Mouse (Mus musculus) forebrain, embryonic 15.5 days (tissue): ENCODE measurements at regions not wholly inside any gene's neighbourhood (a gene's known extent, or its start where the extent isn't known, plus 50 kb on each side); places are given as distances from the start of the nearest gene placed in this dataset.

Experiments used
- ATAC-seq: fragments of 200-750 bp; cut with Nextera tagmentation; replicated peaks from 2 replicates; pipeline ENCODE4 v1.8.0; 2017; ENCODE audit warnings: mild to moderate bottlenecking, moderate TSS enrichment, moderate library complexity
- H3K27ac ChIP-seq: fragments of 300-500 bp; sonication (generic); replicated peaks from 2 replicates; pipeline ENCODE4 v1.5.1; 2015; ENCODE audit warnings: mild to moderate bottlenecking, inconsistent platforms
- H3K27me3 ChIP-seq: fragments of 300-500 bp; sonication (generic); 2 replicates; pipeline ENCODE4 v1.6.1; 2015; ENCODE audit warnings: inconsistent platforms
- H3K36me3 ChIP-seq: fragments of 300-500 bp; sonication (generic); 2 replicates; pipeline ENCODE4 v1.6.1; 2015; ENCODE audit warnings: mild to moderate bottlenecking, inconsistent platforms
- H3K4me1 ChIP-seq: fragments of 300-500 bp; sonication (generic); 2 replicates; pipeline ENCODE4 v1.6.1; 2015; ENCODE audit warnings: inconsistent platforms
- H3K4me2 ChIP-seq: fragments of 300-500 bp; sonication (generic); replicated peaks from 2 replicates; pipeline ENCODE4 v1.6.1; 2015; ENCODE audit warnings: mild to moderate bottlenecking, inconsistent platforms
- H3K4me3 ChIP-seq: fragments of 300-500 bp; sonication (generic); 2 replicates; pipeline ENCODE4 v1.5.1; 2015; ENCODE audit warnings: mild to moderate bottlenecking, inconsistent platforms
- H3K9ac ChIP-seq: fragments of 300-500 bp; sonication (generic); replicated peaks from 2 replicates; pipeline ENCODE4 v1.6.1; 2015; ENCODE audit warnings: mild to moderate bottlenecking, inconsistent platforms
- H3K9me3 ChIP-seq: fragments of 300-500 bp; sonication (generic); 2 replicates; pipeline ENCODE4 v1.6.1; 2016; ENCODE audit warnings: inconsistent platforms
- WGBS: fragments of 180-500 bp; shearing (Covaris S2); methylation state at CpG from one replicate; pipeline ENCODE4 v1.1.7; 2015; ENCODE audit warnings: mixed read lengths; 5-methylcytosine and 5-hydroxymethylcytosine counted together

DNA sequence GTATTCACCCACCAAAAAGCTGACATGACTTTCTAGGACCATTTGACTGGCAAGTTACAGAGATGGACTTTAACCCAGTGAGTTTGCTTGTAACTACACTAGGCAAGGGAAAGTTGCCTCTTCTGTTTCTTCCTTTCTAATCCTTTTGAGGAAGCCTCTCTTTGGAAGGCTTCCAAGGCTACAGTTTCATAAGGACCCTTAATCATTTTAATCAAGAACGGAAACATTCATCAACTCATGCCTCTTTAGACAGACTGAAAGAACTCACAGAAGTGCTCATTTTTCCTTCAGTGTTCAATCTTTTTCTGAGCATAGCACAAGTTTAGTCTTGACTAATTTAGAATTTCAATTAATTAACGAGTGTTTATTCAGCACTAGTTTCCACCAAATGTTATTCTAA, 84.2 kb downstream of the Ddx1 start:
- no peak overlapping the region for H3K27ac ChIP-seq
- no peaks in the 10 kb centered on the region for H3K27me3 ChIP-seq
- no peak overlapping the region for H3K4me2 ChIP-seq
- H3K4me3 ChIP-seq: no peak overlapping the region
- H3K36me3 ChIP-seq: no peaks in the 10 kb centered on the region
- 19% methylated on average over 2 of the region's 2 CpGs for WGBS
- H3K9me3 ChIP-seq: no peaks in the 10 kb centered on the region
- no peak overlapping the region for H3K9ac ChIP-seq
- no peak for ATAC-seq
- H3K4me1 ChIP-seq: peaks cover 3% of the 10 kb centered on the region

DNA sequence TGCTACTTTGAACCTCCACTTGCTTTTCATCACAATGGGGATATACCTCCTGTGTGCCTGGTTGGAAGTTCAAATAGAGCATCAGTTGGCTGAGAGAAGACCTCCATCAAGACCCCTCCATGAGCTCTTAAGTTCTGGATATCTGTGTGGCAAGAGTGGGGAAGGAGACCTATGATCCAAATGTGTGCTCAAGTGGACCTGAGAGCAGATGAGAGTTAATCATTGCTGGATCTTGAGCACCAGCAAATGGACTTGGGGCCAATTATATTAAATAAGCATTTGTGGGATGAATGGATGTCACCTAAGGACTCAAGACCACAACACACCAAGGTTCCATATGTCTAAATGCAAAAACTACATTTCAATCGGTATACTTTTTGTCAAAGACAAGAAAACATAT, 88.0 kb downstream of the Ddx1 start:
- H3K4me3 ChIP-seq: no peak overlapping the region
- H3K36me3 ChIP-seq: no peaks in the 10 kb centered on the region
- H3K9me3 ChIP-seq: no peaks in the 10 kb centered on the region
- WGBS: 82% methylated on average over 1 of the region's 1 CpGs
- H3K9ac ChIP-seq: no peak overlapping the region
- peaks cover 9% of the 10 kb centered on the region for H3K4me1 ChIP-seq
- no peak overlapping the region for H3K27ac ChIP-seq
- H3K4me2 ChIP-seq: no peak overlapping the region
- no peak for ATAC-seq
- H3K27me3 ChIP-seq: no peaks in the 10 kb centered on the region

DNA sequence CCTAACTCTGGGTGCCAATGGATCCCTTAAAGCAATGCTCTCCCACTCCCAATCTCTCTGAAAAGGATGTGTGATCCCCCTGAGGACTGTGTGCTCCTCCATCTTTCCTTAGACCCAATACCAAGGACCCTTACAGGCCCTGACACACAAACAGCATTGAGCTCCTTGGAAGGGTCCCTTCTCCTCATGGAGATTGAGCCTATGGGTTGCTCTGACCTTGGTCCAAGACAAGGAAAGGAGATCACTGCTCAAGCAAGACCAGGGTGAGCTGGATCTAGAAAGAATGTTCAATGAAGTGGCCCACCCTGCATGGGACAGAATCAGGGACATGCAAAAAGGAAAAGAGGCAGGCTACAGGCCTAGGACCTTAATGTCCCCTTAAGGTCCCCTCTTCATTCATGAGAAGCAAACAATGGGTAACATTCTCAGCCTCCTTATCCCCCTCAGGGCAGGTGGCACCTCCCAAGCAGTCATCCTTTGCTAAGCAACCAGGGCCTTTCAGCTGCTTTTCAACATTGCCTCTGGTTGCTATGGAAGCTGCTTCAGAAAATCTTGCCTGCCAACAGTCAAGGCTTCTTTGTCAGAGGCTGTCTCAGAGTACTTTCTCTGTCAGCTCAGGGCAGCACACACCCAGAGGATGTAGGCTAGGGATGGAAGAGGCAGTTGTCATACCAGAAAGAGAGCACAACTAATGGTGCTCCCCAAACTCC, 89.5 kb downstream of the Ddx1 start:
- no peak overlapping the region for H3K9ac ChIP-seq
- no peaks in the 10 kb centered on the region for H3K36me3 ChIP-seq
- H3K27me3 ChIP-seq: no peaks in the 10 kb centered on the region
- no peaks in the 10 kb centered on the region for H3K9me3 ChIP-seq
- peak overlapping the region; percentile 25; the same call in 1 of the 2 replicates for H3K27ac ChIP-seq
- ATAC-seq: peak; percentile 84
- no peak overlapping the region for H3K4me2 ChIP-seq
- peaks cover 9% of the 10 kb centered on the region for H3K4me1 ChIP-seq
- no peak overlapping the region for H3K4me3 ChIP-seq

DNA sequence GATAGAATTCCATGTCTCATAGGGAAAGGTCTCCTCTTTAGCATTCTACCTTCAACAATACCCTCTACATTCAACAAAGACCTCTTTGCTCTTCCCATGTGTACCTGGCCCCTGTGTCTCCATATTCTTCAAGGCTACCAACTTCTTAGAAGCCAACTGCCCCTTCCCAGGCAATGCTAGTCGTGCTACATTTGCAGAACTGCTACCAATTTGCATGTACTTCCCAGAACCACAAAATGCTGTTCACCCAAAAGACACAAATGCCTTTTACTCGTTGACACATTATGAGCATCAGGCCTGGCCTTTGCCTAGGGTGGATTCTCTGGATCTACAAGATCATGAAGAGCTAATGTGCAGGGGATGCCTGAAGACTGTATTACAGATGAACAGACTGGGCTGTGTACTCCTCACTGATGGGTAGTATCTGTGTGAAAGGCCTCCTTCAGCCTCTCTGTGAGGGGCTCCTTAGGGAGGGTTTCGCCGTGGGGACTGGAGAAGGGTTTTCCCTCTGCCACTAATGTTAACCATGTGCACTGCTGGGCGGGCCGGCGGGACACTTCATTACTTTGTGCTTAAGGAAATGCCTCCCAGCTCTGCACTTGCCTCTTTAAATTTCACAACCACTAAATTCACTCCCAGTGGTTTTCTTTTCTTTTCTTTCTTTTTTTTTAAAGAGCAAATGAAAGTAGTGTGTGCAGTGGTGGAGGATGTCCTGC, 91.2 kb downstream of the Ddx1 start:
- no peak overlapping the region for H3K9ac ChIP-seq
- H3K27ac ChIP-seq: no peak overlapping the region
- no peak overlapping the region for H3K4me2 ChIP-seq
- H3K9me3 ChIP-seq: no peaks in the 10 kb centered on the region
- H3K27me3 ChIP-seq: no peaks in the 10 kb centered on the region
- 83% methylated on average over 7 of the region's 7 CpGs for WGBS
- no peak overlapping the region for H3K4me3 ChIP-seq
- H3K36me3 ChIP-seq: no peaks in the 10 kb centered on the region
- H3K4me1 ChIP-seq: peaks cover 9% of the 10 kb centered on the region
- no peak for ATAC-seq

DNA sequence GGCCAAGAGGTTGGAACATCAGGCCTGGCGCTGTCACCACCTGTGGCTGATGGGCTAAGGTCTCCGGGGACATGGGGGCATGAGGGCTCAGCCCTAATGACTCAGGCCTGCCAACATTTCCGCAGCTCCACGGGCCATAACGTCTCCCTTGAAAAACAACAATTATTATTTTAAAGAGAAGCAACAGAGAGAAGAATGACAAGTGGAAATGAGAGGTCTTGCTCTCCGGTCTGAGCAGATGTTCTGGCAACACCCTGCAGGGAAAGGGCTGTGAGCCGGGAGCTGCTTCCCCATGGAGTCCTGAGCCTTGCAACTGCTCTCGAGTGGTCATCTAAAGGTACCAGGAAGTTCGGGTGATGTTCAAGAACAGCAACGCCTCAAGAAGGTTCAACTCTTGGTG, 91.9 kb downstream of the Ddx1 start:
- 88% methylated on average over 10 of the region's 10 CpGs for WGBS
- H3K4me2 ChIP-seq: no peak overlapping the region
- no peak overlapping the region for H3K27ac ChIP-seq
- no peaks in the 10 kb centered on the region for H3K9me3 ChIP-seq
- H3K4me1 ChIP-seq: peaks cover 9% of the 10 kb centered on the region
- H3K4me3 ChIP-seq: no peak overlapping the region
- no peak overlapping the region for H3K9ac ChIP-seq
- no peaks in the 10 kb centered on the region for H3K27me3 ChIP-seq
- ATAC-seq: no peak
- no peaks in the 10 kb centered on the region for H3K36me3 ChIP-seq

DNA sequence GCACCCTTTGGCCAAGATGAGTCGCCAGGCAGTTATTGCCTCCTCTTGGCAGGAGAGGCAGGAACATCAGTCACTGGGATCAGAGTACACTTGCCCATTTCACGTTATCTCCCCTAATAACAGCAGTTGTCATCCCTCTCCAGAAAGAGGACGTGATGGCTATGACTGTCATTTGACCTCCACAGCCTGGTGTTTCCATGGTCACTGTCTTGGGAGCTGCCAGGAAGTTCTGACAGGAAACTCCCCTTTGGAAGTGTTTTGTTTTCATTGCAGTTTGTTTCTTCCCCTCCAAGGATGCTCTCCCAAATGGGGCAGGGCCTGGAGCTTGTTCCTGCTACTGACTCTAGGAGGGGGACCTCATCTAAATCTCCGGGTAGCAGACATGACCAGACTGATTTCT, 98.3 kb downstream of the Ddx1 start:
- no peak overlapping the region for H3K4me2 ChIP-seq
- H3K27ac ChIP-seq: no peak overlapping the region
- no peaks in the 10 kb centered on the region for H3K9me3 ChIP-seq
- 85% methylated on average over 4 of the region's 4 CpGs for WGBS
- no peaks in the 10 kb centered on the region for H3K27me3 ChIP-seq
- no peaks in the 10 kb centered on the region for H3K4me1 ChIP-seq
- no peak overlapping the region for H3K9ac ChIP-seq
- no peak for ATAC-seq
- H3K36me3 ChIP-seq: no peaks in the 10 kb centered on the region
- H3K4me3 ChIP-seq: no peak overlapping the region

DNA sequence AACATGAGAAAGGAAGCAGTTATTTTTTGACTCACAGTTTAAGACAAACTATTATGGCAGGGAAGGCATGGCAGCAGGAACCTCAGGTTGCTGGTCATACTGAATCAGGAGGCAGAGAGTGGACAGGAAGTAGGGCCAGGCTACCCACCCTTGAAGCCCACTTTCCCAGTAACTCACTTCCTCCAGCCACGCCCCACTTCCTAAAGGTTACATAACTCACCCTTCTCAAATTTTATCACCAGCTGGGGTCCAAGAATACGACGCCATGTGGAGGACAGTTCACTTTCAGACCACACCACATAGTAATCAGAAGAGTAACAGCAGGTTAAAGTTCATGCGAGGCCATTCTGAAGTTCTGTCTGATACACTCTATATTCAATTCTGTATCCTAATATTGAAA, 101.8 kb downstream of the Ddx1 start:
- no peak overlapping the region for H3K9ac ChIP-seq
- H3K9me3 ChIP-seq: no peaks in the 10 kb centered on the region
- no peak for ATAC-seq
- H3K27ac ChIP-seq: no peak overlapping the region
- WGBS: 91% methylated on average over 4 of the region's 4 CpGs
- H3K27me3 ChIP-seq: no peaks in the 10 kb centered on the region
- no peak overlapping the region for H3K4me2 ChIP-seq
- H3K4me1 ChIP-seq: peaks cover 8% of the 10 kb centered on the region; the same call in 1 of the 2 replicates
- H3K4me3 ChIP-seq: no peak overlapping the region
- H3K36me3 ChIP-seq: no peaks in the 10 kb centered on the region

DNA sequence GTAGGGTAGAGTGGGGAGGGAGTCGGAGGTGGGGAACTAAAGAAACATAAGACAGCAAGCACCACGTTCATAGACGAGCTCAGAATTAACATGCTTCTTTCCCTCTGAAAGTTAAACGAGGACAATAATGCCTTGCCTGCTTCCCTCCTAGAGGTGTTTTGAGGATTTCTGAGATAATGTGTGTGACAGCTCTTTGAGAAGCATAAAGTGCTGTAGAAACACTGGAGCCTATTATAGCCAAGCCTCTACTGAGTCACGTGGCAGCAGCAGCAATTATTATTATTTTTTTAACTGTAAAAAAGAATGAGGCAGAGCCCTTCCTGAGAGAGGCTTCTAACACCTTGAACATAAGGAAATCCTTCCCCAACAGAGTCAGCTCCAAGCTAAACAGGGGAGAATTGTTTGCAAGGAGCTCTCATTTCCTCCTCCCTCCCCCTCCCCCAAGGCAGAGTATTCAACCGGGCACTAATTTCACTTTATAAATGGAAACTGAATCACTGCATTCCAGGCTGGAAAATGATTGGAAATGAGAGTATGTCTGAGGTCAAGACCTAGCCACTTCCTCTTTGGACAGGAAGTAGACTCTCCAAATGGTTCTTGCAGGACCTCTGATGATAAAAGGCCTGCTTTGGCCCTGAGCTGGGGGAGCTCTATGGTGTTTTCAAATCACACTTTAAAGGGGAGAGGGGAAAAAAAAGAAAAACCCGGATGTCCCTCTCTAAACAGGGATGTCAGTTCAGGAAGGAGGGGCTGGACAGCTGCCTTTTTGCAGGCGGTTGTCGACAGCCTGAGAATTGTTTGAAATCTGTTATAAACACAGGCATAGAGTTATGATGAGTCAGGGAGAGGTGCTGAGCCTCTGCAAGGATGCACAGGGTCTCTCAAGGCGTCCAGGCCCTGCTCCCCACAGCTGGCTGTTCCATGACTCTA, 103.6 kb downstream of the Ddx1 start:
- ATAC-seq: peak; percentile 35
- 0 out of 2 replicates have a peak overlapping the region, but pooled peaks have one; percentile 28 for H3K27ac ChIP-seq
- WGBS: 56% methylated on average over 10 of the region's 10 CpGs
- no peaks in the 10 kb centered on the region for H3K9me3 ChIP-seq
- peaks cover 8% of the 10 kb centered on the region; the same call in 1 of the 2 replicates for H3K4me1 ChIP-seq
- no peaks in the 10 kb centered on the region for H3K27me3 ChIP-seq
- H3K4me2 ChIP-seq: no peak overlapping the region
- no peaks in the 10 kb centered on the region for H3K36me3 ChIP-seq
- H3K9ac ChIP-seq: no peak overlapping the region
- no peak overlapping the region for H3K4me3 ChIP-seq

DNA sequence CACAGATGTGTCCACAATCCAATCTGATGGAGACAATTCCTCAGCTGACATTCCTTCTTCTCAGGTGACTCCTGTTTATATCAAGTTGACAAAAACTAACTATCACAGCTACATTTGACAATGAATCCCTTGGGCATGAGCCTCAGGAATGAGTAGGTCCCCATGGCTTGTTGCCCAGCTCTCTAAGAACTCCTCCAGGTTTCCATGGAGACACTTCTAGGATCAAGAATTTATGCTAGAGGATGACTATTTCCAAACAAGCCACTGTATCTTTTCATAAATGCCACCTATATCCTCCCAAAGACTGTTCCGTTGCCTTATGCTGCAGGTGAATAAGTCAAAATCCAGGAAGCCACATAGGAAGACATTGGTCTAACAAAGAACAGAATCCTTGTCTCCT, 104.3 kb downstream of the Ddx1 start:
- Histone ChIP-seq H3K27ac (0 out of 2 replicates have a peak overlapping the region, but pooled peaks have one; percentile 28), H3K27me3 (no peaks in the 10 kb centered on the region), H3K9ac (no peak overlapping the region), H3K4me2 (no peak overlapping the region), H3K4me3 (no peak overlapping the region), H3K36me3 (no peaks in the 10 kb centered on the region), H3K9me3 (no peaks in the 10 kb centered on the region), H3K4me1 (peaks cover 8% of the 10 kb centered on the region; the same call in 1 of the 2 replicates)
- WGBS: 86% methylated on average over 1 of the region's 1 CpGs
- no peak for ATAC-seq

DNA sequence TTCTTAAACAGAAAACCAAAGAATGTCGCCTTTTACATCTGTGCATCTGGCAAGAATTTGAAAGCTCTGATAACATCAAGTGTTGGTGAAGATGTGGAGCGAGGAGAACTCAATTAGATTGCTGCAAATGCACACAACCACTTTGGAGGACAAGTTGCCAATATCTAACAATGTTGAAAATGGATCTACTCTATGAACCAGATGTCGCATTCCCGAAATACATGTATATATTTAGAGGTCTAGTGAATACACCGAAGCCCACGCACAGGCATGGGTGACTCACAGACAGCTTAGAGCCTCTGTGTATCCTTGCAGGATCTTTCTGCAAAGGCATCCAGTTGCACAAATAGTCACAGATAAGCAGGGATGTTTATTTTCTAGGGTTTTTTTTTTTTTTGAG, 108.4 kb downstream of the Ddx1 start:
- H3K4me2 ChIP-seq: no peak overlapping the region
- no peak overlapping the region for H3K9ac ChIP-seq
- no peaks in the 10 kb centered on the region for H3K27me3 ChIP-seq
- H3K4me1 ChIP-seq: peaks cover 8% of the 10 kb centered on the region; the same call in 1 of the 2 replicates
- H3K4me3 ChIP-seq: no peak overlapping the region
- ATAC-seq: no peak
- H3K9me3 ChIP-seq: no peaks in the 10 kb centered on the region
- 91% methylated on average over 6 of the region's 6 CpGs for WGBS
- no peaks in the 10 kb centered on the region for H3K36me3 ChIP-seq
- H3K27ac ChIP-seq: no peak overlapping the region

DNA sequence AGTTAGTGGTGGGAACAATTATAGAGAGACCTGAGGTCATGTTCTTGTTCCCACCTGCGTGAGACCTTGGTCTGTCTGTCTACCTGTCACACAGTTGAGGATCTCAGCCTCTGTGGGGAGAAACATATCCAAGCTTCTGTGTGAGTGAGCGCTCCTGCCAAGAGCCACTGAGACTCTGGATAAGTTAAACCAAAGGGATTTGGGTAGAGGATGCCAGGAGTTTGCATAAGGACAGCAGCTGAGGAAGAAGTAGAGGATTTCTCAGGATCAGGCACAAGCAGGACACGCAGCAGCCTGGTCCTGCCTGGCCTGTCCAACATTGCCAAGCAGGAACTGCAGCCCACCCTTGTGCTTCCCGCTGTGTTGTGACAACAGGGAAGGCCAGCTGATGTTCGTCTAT, 109.8 kb downstream of the Ddx1 start:
- WGBS: 78% methylated on average over 5 of the region's 5 CpGs
- H3K9me3 ChIP-seq: no peaks in the 10 kb centered on the region
- H3K9ac ChIP-seq: no peak overlapping the region
- ATAC-seq: no peak
- no peak overlapping the region for H3K4me2 ChIP-seq
- no peak overlapping the region for H3K27ac ChIP-seq
- no peaks in the 10 kb centered on the region for H3K27me3 ChIP-seq
- H3K36me3 ChIP-seq: no peaks in the 10 kb centered on the region
- no peak overlapping the region for H3K4me3 ChIP-seq
- H3K4me1 ChIP-seq: no peaks in the 10 kb centered on the region

DNA sequence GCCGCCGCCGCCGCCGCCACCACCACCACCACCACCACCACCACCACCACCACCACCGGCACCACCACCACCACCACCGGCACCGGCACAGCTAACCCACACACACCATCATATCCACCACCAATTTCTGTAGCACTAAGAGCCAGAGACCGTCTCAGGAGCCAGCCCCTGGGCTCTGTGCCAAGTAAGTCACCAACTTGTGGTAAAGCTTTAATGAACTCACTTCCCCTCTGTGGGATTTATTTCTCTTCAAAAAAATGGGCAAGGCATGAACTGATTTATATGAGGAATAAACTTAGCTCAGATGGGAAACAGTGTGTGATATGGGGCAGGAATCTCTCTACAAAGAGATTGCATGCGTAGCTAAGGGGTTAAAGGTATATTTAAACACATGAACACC, 114.8 kb downstream of the Ddx1 start:
- no peaks in the 10 kb centered on the region for H3K36me3 ChIP-seq
- H3K27ac ChIP-seq: no peak overlapping the region
- no peaks in the 10 kb centered on the region for H3K9me3 ChIP-seq
- H3K4me1 ChIP-seq: no peaks in the 10 kb centered on the region
- ATAC-seq: no peak
- 93% methylated on average over 9 of the region's 10 CpGs for WGBS
- H3K27me3 ChIP-seq: no peaks in the 10 kb centered on the region
- no peak overlapping the region for H3K9ac ChIP-seq
- no peak overlapping the region for H3K4me2 ChIP-seq
- no peak overlapping the region for H3K4me3 ChIP-seq
